Mouse (Mus musculus): Measurements from ENCODE around the gene Cd8a. TPM values are rescaled to one million over a fixed set of nuclear protein-coding genes. Genes with fewer than 3 reads are reported as not detected.
"Not testable (repeated sequence)": the region's sequence is repeated elsewhere in the genome, so short reads cannot be mapped to it uniquely, and the experiment has no call there.

Gene Cd8a
- polyA plus RNA-seq (2014; fragmentation: Nextera tagmentation; extraction: Ambion mirVana), result not detected in 2 replicates

DNA sequence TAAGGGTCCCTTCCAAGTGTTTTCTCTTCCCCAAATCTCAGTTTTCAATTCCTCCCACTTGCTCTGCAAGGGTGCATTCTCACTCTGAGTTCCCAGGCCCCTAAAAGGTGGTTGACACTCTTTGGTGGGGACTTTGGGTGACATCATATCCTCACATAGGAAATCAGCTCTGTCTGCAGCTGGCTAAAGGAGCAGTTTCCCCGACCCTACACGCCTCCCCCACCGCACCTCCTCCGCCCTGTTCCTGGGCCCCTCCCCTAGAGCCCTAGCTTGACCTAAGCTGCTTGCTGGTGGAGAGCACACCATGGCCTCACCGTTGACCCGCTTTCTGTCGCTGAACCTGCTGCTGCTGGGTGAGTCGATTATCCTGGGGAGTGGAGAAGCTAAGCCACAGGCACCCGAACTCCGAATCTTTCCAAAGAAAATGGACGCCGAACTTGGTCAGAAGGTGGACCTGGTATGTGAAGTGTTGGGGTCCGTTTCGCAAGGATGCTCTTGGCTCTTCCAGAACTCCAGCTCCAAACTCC lies at the start of gene Cd8a:
Cd8a (plus strand) TSS at position 179 of the 527 bp plus-strand sequence.
- no peak within 1 kb of the TSS for H3K27ac ChIP-seq (replicated peaks; ENCODE audit: low read depth, low read length)
- no peaks in the 10 kb centered on the region for H3K9me3 ChIP-seq (ENCODE audit: control insufficient read depth, low read length)
- no peak within 1 kb of the TSS for H3K4me3 ChIP-seq (ENCODE audit: low read depth, low read length)
- no peak within 1 kb of the TSS for H3K4me2 ChIP-seq (ENCODE audit: low read depth, severe bottlenecking)
- no peak within 1 kb of the TSS for H3K9ac ChIP-seq (ENCODE audit: low read length)
- no peak for DNase-seq (ENCODE audit: low spot score)
- no peak for ATAC-seq (ENCODE audit: insufficient number of reproducible peaks, low FRiP score, low TSS enrichment, low read depth)
- H3K27me3 ChIP-seq (ENCODE audit: control insufficient read depth, insufficient read depth, low read length), result no peaks in the 10 kb centered on the region
- H3K36me3 ChIP-seq (ENCODE audit: control insufficient read depth, insufficient read depth, low read length), result no peaks in the 10 kb centered on the region
- 80% methylated on average over 14 of the region's 14 CpGs for WGBS
- no peaks in the 10 kb centered on the region for H3K4me1 ChIP-seq (ENCODE audit: control insufficient read depth, insufficient read depth, low read length)

- H3K36me3 ChIP-seq (ENCODE audit: control insufficient read depth, insufficient read depth, low read length), result no peaks in the 10 kb centered on the region
- no peak overlapping the region for H3K4me3 ChIP-seq (ENCODE audit: low read depth, low read length)
- H3K9ac ChIP-seq (ENCODE audit: low read length), result no peak overlapping the region
- no peak overlapping the region for H3K27ac ChIP-seq (replicated peaks; ENCODE audit: low read depth, low read length)
- DNase-seq (ENCODE audit: low spot score), result no peak
- H3K4me2 ChIP-seq (ENCODE audit: low read depth, severe bottlenecking), result no peak overlapping the region
- H3K4me1 ChIP-seq (ENCODE audit: control insufficient read depth, insufficient read depth, low read length), result no peaks in the 10 kb centered on the region
- H3K9me3 ChIP-seq (ENCODE audit: control insufficient read depth, low read length), result no peaks in the 10 kb centered on the region
- 89% methylated on average over 9 of the region's 9 CpGs for WGBS
- ATAC-seq (ENCODE audit: insufficient number of reproducible peaks, low FRiP score, low TSS enrichment, low read depth), result no peak
- H3K27me3 ChIP-seq (ENCODE audit: control insufficient read depth, insufficient read depth, low read length), result no peaks in the 10 kb centered on the region
These were observed 48.4 kb upstream of the Cd8a start for GRCm38 (mm10) chr6:71324816-71325215.

GRCm38 (mm10) chr6:71329881-71330280 lies 43.3 kb upstream of the Cd8a start:
- Histone ChIP-seq H3K27ac (replicated peaks; ENCODE audit: low read depth, low read length) (no peak overlapping the region), H3K9ac (ENCODE audit: low read length) (no peak overlapping the region), H3K36me3 (ENCODE audit: control insufficient read depth, insufficient read depth, low read length) (no peaks in the 10 kb centered on the region), H3K9me3 (ENCODE audit: control insufficient read depth, low read length) (no peaks in the 10 kb centered on the region), H3K27me3 (ENCODE audit: control insufficient read depth, insufficient read depth, low read length) (no peaks in the 10 kb centered on the region), H3K4me2 (ENCODE audit: low read depth, severe bottlenecking) (no peak overlapping the region), H3K4me1 (ENCODE audit: control insufficient read depth, insufficient read depth, low read length) (no peaks in the 10 kb centered on the region), H3K4me3 (ENCODE audit: low read depth, low read length) (no peak overlapping the region)
- WGBS, result 94% methylated on average over 6 of the region's 6 CpGs
- ATAC-seq (ENCODE audit: insufficient number of reproducible peaks, low FRiP score, low TSS enrichment, low read depth) (no peak), DNase-seq (ENCODE audit: low spot score) (no peak)

DNA sequence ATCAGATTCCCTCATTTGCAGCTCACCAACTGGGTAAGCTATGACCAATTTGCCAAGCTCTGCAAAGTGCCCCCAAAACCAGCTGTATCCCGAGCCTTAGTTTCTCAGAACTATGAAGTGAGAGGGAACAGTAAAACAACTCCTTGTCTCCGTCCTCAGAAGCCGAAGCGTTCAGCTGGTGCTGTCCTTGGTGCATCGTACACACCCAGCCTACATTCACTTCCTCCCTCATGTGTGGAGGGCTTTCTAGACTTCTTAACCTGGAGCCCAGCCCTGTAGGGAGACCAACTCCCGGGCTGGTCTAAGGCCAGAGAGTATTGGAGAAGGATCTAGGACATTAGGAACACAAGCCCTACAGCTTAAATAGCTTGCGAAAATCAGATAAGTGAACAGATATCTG lies 42.7 kb upstream of the Cd8a start:
- Histone ChIP-seq H3K9ac (ENCODE audit: low read length) (no peak overlapping the region), H3K4me2 (ENCODE audit: low read depth, severe bottlenecking) (no peak overlapping the region), H3K27me3 (ENCODE audit: control insufficient read depth, insufficient read depth, low read length) (no peaks in the 10 kb centered on the region), H3K36me3 (ENCODE audit: control insufficient read depth, insufficient read depth, low read length) (no peaks in the 10 kb centered on the region), H3K4me3 (ENCODE audit: low read depth, low read length) (no peak overlapping the region), H3K4me1 (ENCODE audit: control insufficient read depth, insufficient read depth, low read length) (no peaks in the 10 kb centered on the region), H3K9me3 (ENCODE audit: control insufficient read depth, low read length) (no peaks in the 10 kb centered on the region), H3K27ac (replicated peaks; ENCODE audit: low read depth, low read length) (no peak overlapping the region)
- ATAC-seq (ENCODE audit: insufficient number of reproducible peaks, low FRiP score, low TSS enrichment, low read depth) (no peak), DNase-seq (ENCODE audit: low spot score) (no peak)
- WGBS, result 89% methylated on average over 7 of the region's 7 CpGs

DNA sequence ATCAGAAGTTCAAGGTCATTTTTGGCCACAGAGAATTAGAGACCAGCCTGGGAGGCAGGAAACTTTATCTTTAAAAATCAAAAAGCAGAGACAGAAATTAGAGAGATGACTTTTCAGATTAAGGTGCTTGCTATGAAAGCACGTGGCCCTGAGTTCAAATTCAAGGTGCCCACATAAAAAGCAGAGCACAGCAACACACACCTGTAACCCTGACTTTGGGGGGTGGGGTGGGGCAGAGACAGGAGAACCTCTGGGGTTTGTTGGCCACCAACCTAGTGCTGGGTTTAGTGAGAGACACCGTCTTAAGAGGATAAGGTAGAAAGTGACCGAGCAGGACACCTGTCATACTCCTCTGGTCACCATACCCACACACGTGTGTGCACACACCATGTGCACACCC lies 41.7 kb upstream of the Cd8a start:
- not testable (repeated sequence) for H3K9ac ChIP-seq (ENCODE audit: low read length); H3K4me2 ChIP-seq (ENCODE audit: low read depth, severe bottlenecking); H3K4me3 ChIP-seq (ENCODE audit: low read depth, low read length); ATAC-seq (ENCODE audit: insufficient number of reproducible peaks, low FRiP score, low TSS enrichment, low read depth); H3K27me3 ChIP-seq (ENCODE audit: control insufficient read depth, insufficient read depth, low read length); DNase-seq (ENCODE audit: low spot score); H3K9me3 ChIP-seq (ENCODE audit: control insufficient read depth, low read length); H3K4me1 ChIP-seq (ENCODE audit: control insufficient read depth, insufficient read depth, low read length); H3K36me3 ChIP-seq (ENCODE audit: control insufficient read depth, insufficient read depth, low read length); H3K27ac ChIP-seq (replicated peaks; ENCODE audit: low read depth, low read length)
- WGBS, result 90% methylated on average over 2 of the region's 4 CpGs

DNA sequence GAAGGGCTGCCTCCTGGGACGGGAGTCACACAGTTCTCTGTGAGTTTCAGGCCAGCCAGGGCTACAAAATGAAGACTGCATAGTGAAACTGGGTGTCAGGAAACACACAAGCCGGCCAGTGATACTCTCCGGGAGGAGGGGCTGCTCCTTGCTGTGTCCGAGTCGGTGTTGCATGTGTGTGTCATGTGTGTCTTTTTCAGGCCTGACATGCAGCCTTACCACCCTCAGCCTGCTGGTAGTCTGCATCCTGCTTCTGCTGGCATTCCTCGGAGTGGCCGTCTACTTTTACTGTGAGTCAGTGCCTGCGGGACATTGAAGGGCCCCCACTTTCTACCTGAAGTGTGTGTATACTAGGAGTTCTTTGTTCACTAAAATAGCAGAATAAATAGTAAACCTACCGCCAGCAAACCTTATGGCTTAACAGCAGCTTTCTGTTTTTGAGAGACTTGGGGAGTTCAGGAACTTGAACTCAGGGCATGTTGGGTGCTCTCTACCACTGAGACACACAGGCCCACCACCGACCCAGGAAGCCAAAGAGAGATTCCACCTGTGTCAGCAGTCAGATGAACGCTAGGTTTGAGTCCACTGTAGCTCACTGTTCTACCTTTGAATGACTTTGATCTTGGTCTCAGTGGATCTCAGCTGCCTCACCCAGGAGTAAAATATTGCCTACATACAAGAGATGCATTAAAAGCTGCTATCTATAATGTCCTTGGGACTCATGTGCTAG lies 40.8 kb upstream of the Cd8a start:
- H3K36me3 ChIP-seq (ENCODE audit: control insufficient read depth, insufficient read depth, low read length), result no peaks in the 10 kb centered on the region
- DNase-seq (ENCODE audit: low spot score) (no peak), ATAC-seq (ENCODE audit: insufficient number of reproducible peaks, low FRiP score, low TSS enrichment, low read depth) (no peak)
- H3K4me1 ChIP-seq (ENCODE audit: control insufficient read depth, insufficient read depth, low read length), result no peaks in the 10 kb centered on the region
- no peaks in the 10 kb centered on the region for H3K27me3 ChIP-seq (ENCODE audit: control insufficient read depth, insufficient read depth, low read length)
- no peak overlapping the region for H3K27ac ChIP-seq (replicated peaks; ENCODE audit: low read depth, low read length)
- WGBS, result 84% methylated on average over 11 of the region's 11 CpGs
- no peaks in the 10 kb centered on the region for H3K9me3 ChIP-seq (ENCODE audit: control insufficient read depth, low read length)
- H3K4me2 ChIP-seq (ENCODE audit: low read depth, severe bottlenecking), result no peak overlapping the region
- no peak overlapping the region for H3K9ac ChIP-seq (ENCODE audit: low read length)
- H3K4me3 ChIP-seq (ENCODE audit: low read depth, low read length), result no peak overlapping the region

DNA sequence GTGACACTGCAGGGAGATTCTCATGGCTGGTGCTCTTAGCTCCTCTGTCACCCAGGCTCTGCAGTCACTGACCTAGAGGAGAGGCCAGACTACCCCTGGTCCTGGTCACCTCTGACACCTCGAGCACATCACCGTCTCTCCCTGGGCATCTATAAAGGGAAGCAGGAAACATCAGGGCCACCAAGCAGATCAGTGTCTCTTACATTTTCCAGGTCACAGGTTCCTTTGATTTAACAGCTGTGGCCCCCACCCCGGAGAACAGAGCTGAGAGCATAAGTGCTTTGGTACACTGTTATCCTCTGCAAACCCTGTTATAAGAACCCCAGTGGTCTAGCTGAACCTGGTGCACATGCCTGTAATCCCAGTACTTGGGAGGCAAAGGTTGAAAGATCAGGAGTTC lies 40.2 kb upstream of the Cd8a start:
- Histone ChIP-seq H3K36me3 (ENCODE audit: control insufficient read depth, insufficient read depth, low read length) (no peaks in the 10 kb centered on the region), H3K4me3 (ENCODE audit: low read depth, low read length) (no peak overlapping the region), H3K9me3 (ENCODE audit: control insufficient read depth, low read length) (no peaks in the 10 kb centered on the region), H3K9ac (ENCODE audit: low read length) (no peak overlapping the region), H3K4me2 (ENCODE audit: low read depth, severe bottlenecking) (no peak overlapping the region), H3K4me1 (ENCODE audit: control insufficient read depth, insufficient read depth, low read length) (no peaks in the 10 kb centered on the region), H3K27ac (replicated peaks; ENCODE audit: low read depth, low read length) (no peak overlapping the region), H3K27me3 (ENCODE audit: control insufficient read depth, insufficient read depth, low read length) (no peaks in the 10 kb centered on the region)
- no peak for DNase-seq (ENCODE audit: low spot score)
- no peak for ATAC-seq (ENCODE audit: insufficient number of reproducible peaks, low FRiP score, low TSS enrichment, low read depth)
- WGBS, result 80% methylated on average over 3 of the region's 3 CpGs

DNA sequence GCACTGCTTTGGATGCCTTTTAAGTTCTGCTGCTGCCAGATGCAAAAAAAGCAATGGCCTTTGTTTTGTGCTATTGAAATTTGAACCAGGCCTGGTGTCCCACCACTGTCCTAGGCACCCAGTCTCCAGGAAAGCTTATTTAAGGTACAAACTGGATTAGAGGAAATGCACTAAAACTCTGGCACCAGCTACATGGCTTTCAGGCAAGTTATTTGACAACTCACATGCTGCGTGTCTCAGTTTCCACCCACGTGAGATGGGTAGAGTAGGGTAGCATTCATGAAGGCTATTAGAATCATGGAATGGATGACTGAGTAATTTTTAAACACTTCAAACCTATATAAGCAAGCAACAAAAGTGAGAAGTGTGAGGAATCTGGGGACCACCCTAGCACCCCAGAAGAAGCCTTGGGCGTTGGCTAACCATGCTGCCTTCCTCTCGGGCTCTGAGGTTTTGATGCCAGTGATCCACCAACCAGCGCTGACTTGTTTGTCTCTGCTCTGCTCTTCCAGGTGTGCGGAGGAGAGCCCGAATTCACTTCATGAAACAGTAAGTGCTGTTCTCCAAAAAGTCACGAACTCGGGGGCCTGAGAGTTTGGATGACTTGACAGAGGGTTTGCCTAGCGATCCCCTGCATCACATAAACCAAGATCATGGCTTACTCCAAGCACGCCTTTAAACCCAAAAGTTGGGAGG lies 39.5 kb upstream of the Cd8a start:
- Histone ChIP-seq H3K4me1 (ENCODE audit: control insufficient read depth, insufficient read depth, low read length) (no peaks in the 10 kb centered on the region), H3K9me3 (ENCODE audit: control insufficient read depth, low read length) (no peaks in the 10 kb centered on the region), H3K36me3 (ENCODE audit: control insufficient read depth, insufficient read depth, low read length) (no peaks in the 10 kb centered on the region), H3K4me3 (ENCODE audit: low read depth, low read length) (no peak overlapping the region), H3K4me2 (ENCODE audit: low read depth, severe bottlenecking) (no peak overlapping the region), H3K9ac (ENCODE audit: low read length) (no peak overlapping the region), H3K27ac (replicated peaks; ENCODE audit: low read depth, low read length) (no peak overlapping the region), H3K27me3 (ENCODE audit: control insufficient read depth, insufficient read depth, low read length) (no peaks in the 10 kb centered on the region)
- WGBS, result 90% methylated on average over 11 of the region's 11 CpGs
- no peak for DNase-seq (ENCODE audit: low spot score)
- ATAC-seq (ENCODE audit: insufficient number of reproducible peaks, low FRiP score, low TSS enrichment, low read depth), result no peak
